Mouse (Mus musculus) activated CD4-positive, CD25-positive, alpha-beta regulatory T cell, adult 4 months (primary cell): ENCODE data around the gene Olfr1406. TPM values are rescaled to one million over a fixed set of nuclear protein-coding genes. Genes with fewer than 3 reads are reported as not detected.
"Not testable (repeated sequence)": the region's sequence is repeated elsewhere in the genome, so short reads cannot be mapped to it uniquely, and the experiment has no call there.

Experiments
- ATAC-seq: one replicate; pipeline ENCODE4 v1.8.0; 2017
- polyA plus RNA-seq, 2 experiments: library from polyadenylated mRNA; unstranded; fragments of 100-300 nt; shearing (Covaris generic); gene quantifications; one replicate each; pipeline ENCODE4 v1.2.1; 2017

The Olfr1406 gene
- polyA plus RNA-seq = not detected

DNA sequence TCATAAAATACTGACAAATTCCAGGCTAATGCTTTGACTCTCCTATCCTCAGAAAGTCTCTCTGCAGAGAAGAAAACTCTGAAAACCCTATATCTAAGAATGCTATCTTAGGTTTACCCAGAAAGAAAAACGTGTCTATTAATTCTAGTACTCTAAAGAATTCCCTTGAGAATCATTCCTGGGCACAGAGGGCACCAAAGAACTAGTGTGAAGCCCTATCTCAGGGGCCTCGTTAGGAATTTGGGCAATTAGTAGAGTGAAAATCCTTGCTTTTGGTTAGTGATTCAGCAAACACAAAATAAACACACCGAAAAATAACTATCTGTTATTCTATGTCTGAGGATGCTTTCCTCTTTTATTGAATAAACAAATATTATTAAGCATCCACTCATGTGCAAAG, at the start of gene Olfr1406:
TSS of gene Olfr1406 (minus strand) at position 101 of the 400 bp plus-strand sequence.
- no peak for ATAC-seq

DNA sequence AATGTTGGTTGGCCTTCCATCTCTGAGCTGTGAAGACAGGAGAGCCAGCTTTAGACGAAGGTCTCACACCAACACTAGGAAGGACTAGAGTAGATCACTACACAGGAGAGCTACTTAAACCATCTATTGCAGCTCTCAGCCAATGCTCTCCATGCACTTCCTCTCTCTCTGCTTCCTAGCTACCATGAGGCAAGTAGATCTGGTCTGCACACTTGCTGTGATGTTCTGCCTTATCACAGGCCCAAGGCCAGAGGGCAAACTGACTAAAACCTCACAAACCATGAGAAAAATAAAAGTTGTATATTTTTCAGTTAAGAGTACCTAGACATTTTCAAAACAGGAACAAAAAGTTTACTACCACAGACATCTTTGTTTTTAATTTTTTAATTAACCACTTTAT, 46.6 kb upstream of the Olfr1406 start:
- not testable (repeated sequence) for ATAC-seq

DNA sequence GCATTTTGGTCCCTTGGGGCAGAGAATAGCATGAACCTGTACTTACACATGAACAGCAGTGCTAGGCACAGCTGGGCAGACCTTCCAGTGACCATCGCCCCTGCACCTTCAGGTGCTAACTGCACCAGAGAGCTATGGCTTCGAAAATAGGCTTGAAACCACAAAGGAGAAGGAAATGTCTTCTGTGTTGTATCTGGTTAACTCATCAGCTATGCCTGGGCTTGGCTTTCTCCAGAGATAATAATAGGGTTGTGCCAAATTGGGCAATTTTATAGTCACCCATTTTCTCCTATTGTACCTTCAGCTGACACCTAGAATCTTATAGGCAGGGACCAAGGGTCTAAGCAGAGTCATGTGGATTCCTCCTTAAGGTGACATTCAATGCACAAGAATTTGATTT, 36.6 kb upstream of the Olfr1406 start, which contains the start of gene Fcer1a:
TSS of gene Fcer1a (minus strand) at position 134 of the 400 bp plus-strand sequence.
- no peak for ATAC-seq

DNA sequence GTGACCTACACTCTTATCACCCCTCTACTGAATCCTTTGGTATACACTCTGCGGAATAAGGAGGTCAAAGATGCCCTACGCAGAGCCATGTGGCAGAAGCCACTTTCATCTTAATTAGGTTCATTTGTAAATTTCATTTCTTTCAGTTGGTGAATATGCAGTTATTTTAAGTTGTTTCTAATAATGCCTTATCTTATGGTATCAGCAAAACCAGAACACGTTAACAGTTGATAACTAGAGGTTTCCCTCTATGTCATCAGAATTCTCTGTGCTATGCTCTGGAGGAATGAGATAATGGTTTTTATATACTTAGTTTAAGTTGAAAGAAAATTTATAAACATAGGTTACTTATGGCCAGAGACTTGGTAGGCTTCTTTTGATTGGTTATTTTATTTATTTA, 26.0 kb upstream of the Olfr1406 start:
- no peak for ATAC-seq

DNA sequence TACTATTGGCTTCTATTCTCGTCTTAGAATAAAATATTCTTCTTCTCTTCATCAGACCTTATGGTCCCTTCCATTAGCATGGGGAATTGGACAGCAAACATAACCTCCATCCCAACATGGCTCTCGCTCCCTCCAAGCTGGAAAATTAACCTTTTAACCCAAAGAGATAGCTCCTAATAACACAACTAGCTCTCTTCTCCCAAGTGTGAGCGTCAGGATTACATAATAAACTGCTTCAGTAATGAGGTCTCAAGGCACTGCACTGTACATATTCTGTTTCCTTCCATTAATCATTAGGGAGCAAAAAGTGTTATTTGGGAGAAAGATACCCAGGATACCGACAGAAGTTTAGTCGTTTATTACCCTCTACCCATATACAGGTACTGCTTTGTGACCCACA, 21.7 kb upstream of the Olfr1406 start, which contains the start of gene Olfr1404:
TSS of gene Olfr1404 (plus strand) at position 301 of the 400 bp plus-strand sequence.
- no peak for ATAC-seq

DNA sequence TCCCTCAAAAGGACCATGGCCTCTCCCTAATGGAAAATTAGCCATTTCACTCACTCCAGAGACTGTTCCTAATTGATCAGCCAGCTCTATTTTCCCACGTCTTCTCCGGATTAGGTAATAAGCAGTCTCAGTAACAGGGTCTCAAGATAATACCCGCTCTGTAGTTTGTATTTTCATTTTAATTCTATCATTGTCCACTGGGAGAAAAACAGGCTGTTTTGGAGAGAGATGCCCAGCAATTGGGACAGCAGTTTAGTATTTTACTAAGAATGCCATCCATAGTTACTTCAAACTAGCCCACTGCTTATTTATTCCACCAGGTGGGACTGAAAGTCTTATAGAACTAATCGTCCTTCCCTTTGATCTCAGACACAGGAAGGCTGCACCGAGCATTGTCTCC, 7.1 kb upstream of the Olfr1406 start, which contains the start of gene Olfr218:
TSS of gene Olfr218 (plus strand) at position 301 of the 400 bp plus-strand sequence.
- ATAC-seq = no peak

- no peak for ATAC-seq
Measured at GRCm38 (mm10) chr1:173196359-173196758, 5.9 kb upstream of the Olfr1406 start.

GRCm38 (mm10) chr1:173192059-173192458, 1.6 kb upstream of the Olfr1406 start:
- ATAC-seq = no peak

DNA sequence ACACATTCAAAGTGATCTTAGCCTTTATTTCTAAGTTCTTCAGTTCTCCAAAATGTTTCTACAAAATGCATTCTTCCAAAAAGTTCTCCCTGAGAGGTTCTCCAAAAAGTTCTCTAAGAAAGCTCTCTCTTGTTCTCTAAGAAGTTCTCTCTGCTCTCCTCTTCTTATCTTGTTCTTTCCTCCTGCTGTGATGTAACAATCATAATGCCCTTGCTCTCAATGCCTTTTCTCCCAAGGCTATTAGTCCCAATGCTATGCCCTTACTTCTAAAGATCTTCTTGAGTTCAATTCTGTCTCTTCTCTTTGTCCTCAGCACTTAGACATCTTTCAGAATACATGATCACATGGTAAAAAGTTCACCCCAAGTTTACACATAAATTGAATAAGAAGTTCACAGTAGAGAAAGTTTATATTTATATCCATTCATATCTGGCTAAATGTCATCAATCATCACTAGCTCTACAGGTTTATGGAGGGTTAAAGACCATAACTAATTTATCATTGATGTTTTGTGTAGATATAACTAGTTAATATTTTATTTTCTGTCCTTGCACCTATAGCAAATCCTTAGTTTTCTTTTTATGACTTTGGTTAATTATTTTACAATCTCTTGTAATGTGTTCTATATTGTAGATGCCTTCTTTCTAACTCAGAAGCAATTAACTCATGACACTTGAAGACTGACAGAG, 16.1 kb downstream of the Olfr1406 start:
- no peak for ATAC-seq

DNA sequence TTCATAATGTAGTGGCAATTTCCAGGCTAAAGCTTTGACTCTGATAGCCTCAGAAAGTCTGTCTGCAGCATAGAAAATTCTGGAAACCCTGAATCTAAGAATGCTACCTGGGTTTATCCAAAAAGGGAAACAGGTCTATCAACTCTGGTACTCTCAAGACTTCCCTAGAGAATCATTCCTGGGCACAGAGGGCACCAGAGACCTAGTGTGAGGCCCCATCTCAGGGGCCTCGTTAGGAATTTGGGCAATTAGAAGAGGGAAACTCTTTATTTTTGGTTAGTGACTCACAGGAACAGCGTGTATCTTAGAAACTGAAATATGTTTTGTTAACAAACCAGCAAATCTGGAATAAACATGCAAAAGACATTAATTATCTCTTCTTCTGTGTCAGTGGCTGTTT, 53.2 kb downstream of the Olfr1406 start, which contains the start of gene Olfr1408:
TSS of gene Olfr1408 (minus strand) at position 101 of the 400 bp plus-strand sequence.
- ATAC-seq = no peak

Other genes starting within 250 kb of the Olfr1406 start
- gene Olfr16, start 240.2 kb downstream of the Olfr1406 start, polyA plus RNA-seq = not detected
- under 1 TPM in 1 of 2 experiments, not detected in 1; 0.42 TPM for gene Olfr1408, start 53.3 kb downstream of the Olfr1406 start, polyA plus RNA-seq
- not detected for gene Olfr218, start 7.2 kb upstream of the Olfr1406 start, polyA plus RNA-seq
- gene Olfr1404, start 21.8 kb upstream of the Olfr1406 start, polyA plus RNA-seq = not detected
- not detected for gene Fcer1a, start 36.6 kb upstream of the Olfr1406 start, polyA plus RNA-seq
- not detected for gene Olfr418, start 75.4 kb upstream of the Olfr1406 start, polyA plus RNA-seq
- not detected for gene Mptx2, start 87.1 kb upstream of the Olfr1406 start, polyA plus RNA-seq
- gene Ackr1, start 143.1 kb upstream of the Olfr1406 start, polyA plus RNA-seq = not detected
- gene Aim2, start 160.2 kb upstream of the Olfr1406 start, polyA plus RNA-seq = 10 to 100 TPM; 40.0 to 50.8 TPM
- not detected for gene Cadm3, start 177.1 kb upstream of the Olfr1406 start, polyA plus RNA-seq